Comparison of ENCODE assay signal across 12 mouse cellular contexts in the genomic region with DNA sequence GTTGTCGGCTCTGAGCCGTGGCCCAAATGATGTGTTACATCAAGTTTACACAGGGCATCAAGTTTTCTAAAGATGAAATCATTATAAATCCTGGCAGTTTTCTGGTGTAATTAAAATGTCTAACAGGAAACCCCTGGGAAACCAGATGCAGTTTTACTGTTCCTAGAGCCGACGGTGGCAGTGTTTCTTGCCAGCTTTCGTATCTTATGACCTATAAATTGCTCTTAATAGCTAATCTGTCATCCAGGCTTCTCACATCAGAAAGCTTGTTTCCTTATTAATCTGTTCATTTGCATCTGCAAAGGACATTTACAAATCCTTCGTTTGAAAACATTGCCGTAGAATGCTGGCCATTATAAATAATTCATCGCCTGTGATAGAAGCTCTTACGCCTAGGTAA.
DNase-seq lines count a peak whose midpoint lies in the region; ATAC-seq and TF ChIP-seq lines count a peak whose summit lies in the region.
"Had no signal": no experiment of that assay in that cellular context is flagged by ENCODE, and none has a peak within 500 bp of the region (broad histone marks: within the 10 kb centered on the region; RNA-seq: fewer than 3 reads in every experiment).

No protein-coding gene starts in this region.

- no peak overlapping the region for H3K9ac ChIP-seq in kidney, embryonic 16.5 days (replicated peaks; ENCODE audit: low read length)
- no peak overlapping the region for H3K9ac ChIP-seq in forebrain, postnatal 0 days
- H3K9ac ChIP-seq in intestine, embryonic 16.5 days (ENCODE audit: low read depth, low read length): no peak overlapping the region
- H3K9ac ChIP-seq in neural tube, embryonic 14.5 days (replicated peaks; ENCODE audit: low read depth, low read length): no peak overlapping the region

- peaks cover 62% of the 10 kb centered on the region for H3K4me1 ChIP-seq in kidney, embryonic 16.5 days (ENCODE audit: insufficient read depth, low read length)
- peaks cover 22% of the 10 kb centered on the region for H3K4me1 ChIP-seq in forebrain, postnatal 0 days (ENCODE audit: insufficient read depth)
- peaks cover 42% of the 10 kb centered on the region for H3K4me1 ChIP-seq in intestine, embryonic 16.5 days (ENCODE audit: control insufficient read depth, insufficient read depth, low read length)
- H3K4me1 ChIP-seq in neural tube, embryonic 14.5 days (ENCODE audit: control insufficient read depth, insufficient read depth, low read length): peaks cover 55% of the 10 kb centered on the region

- DNase-seq in kidney, adult 8-10 months: no peak
- no peak for DNase-seq in forebrain, postnatal 0 days
- no peak for DNase-seq in adrenal gland, adult 8-10 months
- DNase-seq: cerebellum, adult 2 months; lung, postnatal 36 days; right cerebral cortex, postnatal 14 days had no signal

- no peak for TF ChIP-seq CTCF in forebrain, postnatal 0 days (IDR thresholded peaks at IDR 0.05; ENCODE audit: low read depth)

- peak overlapping the region; percentile 69 for H3K27ac ChIP-seq in kidney, embryonic 16.5 days (ENCODE audit: low read length)
- H3K27ac ChIP-seq in forebrain, postnatal 0 days (ENCODE audit: low read depth, low read length): no peak overlapping the region
- no peak overlapping the region for H3K27ac ChIP-seq in intestine, embryonic 16.5 days (ENCODE audit: low read length)
- 0 out of 2 replicates have a peak overlapping the region, but pooled peaks have one; percentile 64 for H3K27ac ChIP-seq in neural tube, embryonic 14.5 days (ENCODE audit: low read depth, low read length)
- H3K27ac ChIP-seq: layer of hippocampus, adult 2 months had no signal

- ATAC-seq in kidney, embryonic 16.5 days (ENCODE audit: low FRiP score, low TSS enrichment): no peak
- ATAC-seq in forebrain, postnatal 0 days: peak; percentile 17; the same call in 1 of the 2 replicates
- no peak for ATAC-seq in intestine, embryonic 16.5 days
- ATAC-seq in neural tube, embryonic 14.5 days (ENCODE audit: low read depth): no peak
- no peak for ATAC-seq in megakaryocyte progenitor cell, adult 5-6 weeks (replicated peaks; ENCODE audit: poor library complexity)
- ATAC-seq: inflammation-experienced regulatory T-cells, adult 6 months had no signal

- no peaks in the 10 kb centered on the region for H3K27me3 ChIP-seq in kidney, embryonic 16.5 days (ENCODE audit: insufficient read depth, low read length)
- no peaks in the 10 kb centered on the region for H3K27me3 ChIP-seq in forebrain, postnatal 0 days (ENCODE audit: insufficient read depth, low read length)
- no peaks in the 10 kb centered on the region for H3K27me3 ChIP-seq in intestine, embryonic 16.5 days (replicated peaks; ENCODE audit: control insufficient read depth, insufficient read depth, low read length)
- H3K27me3 ChIP-seq in neural tube, embryonic 14.5 days (ENCODE audit: control insufficient read depth, insufficient read depth, low read length): no peaks in the 10 kb centered on the region

- WGBS in kidney, embryonic 16.5 days: 22% methylated on average over 9 of the region's 9 CpGs
- 20% methylated on average over 9 of the region's 9 CpGs for WGBS in forebrain, postnatal 0 days
- WGBS in intestine, embryonic 16.5 days: 54% methylated on average over 9 of the region's 9 CpGs
- WGBS in neural tube, embryonic 14.5 days: 22% methylated on average over 9 of the region's 9 CpGs

- 0 out of 2 replicates have a peak overlapping the region, but pooled peaks have one; percentile 0 for H3K4me3 ChIP-seq in kidney, embryonic 16.5 days (ENCODE audit: low read length)
- no peak overlapping the region for H3K4me3 ChIP-seq in forebrain, postnatal 0 days (ENCODE audit: low read depth, low read length)
- H3K4me3 ChIP-seq in intestine, embryonic 16.5 days (ENCODE audit: low read length): no peak overlapping the region
- no peak overlapping the region for H3K4me3 ChIP-seq in neural tube, embryonic 14.5 days (ENCODE audit: low read depth, low read length)
- H3K4me3 ChIP-seq: layer of hippocampus, adult 2 months had no signal

- no peaks in the 10 kb centered on the region for H3K36me3 ChIP-seq in kidney, embryonic 16.5 days (ENCODE audit: insufficient read depth, low read length)
- H3K36me3 ChIP-seq in forebrain, postnatal 0 days (ENCODE audit: insufficient read depth): no peaks in the 10 kb centered on the region
- no peaks in the 10 kb centered on the region for H3K36me3 ChIP-seq in intestine, embryonic 16.5 days (ENCODE audit: control insufficient read depth, insufficient read depth, low read length)
- H3K36me3 ChIP-seq in neural tube, embryonic 14.5 days (ENCODE audit: control insufficient read depth, insufficient read depth, low read length): no peaks in the 10 kb centered on the region

- H3K9me3 ChIP-seq in kidney, embryonic 16.5 days (ENCODE audit: low read length): no peaks in the 10 kb centered on the region
- no peaks in the 10 kb centered on the region for H3K9me3 ChIP-seq in forebrain, postnatal 0 days (ENCODE audit: low read length)
- no peaks in the 10 kb centered on the region for H3K9me3 ChIP-seq in intestine, embryonic 16.5 days (ENCODE audit: control insufficient read depth, low read length)
- no peaks in the 10 kb centered on the region for H3K9me3 ChIP-seq in neural tube, embryonic 14.5 days (ENCODE audit: control insufficient read depth, low read length)

- peak overlapping the region; percentile 39 for H3K4me2 ChIP-seq in kidney, embryonic 16.5 days (replicated peaks; ENCODE audit: low read depth, low read length)
- no peak overlapping the region for H3K4me2 ChIP-seq in forebrain, postnatal 0 days (ENCODE audit: low read depth)
- H3K4me2 ChIP-seq in intestine, embryonic 16.5 days (ENCODE audit: low read depth, low read length): peak overlapping the region; percentile 28; the same call in 1 of the 2 replicates
- H3K4me2 ChIP-seq in neural tube, embryonic 14.5 days (ENCODE audit: low read depth, low read length): peak overlapping the region; percentile 19; the same call in 1 of the 2 replicates

Comparison
In these comparisons a context has a peak if more than half of its experiments do, and no peak if none do; other contexts are left out.
1. H3K27ac ChIP-seq: peak in kidney, embryonic 16.5 days (single experiment) and neural tube, embryonic 14.5 days (single experiment); none in forebrain, postnatal 0 days (single experiment) and intestine, embryonic 16.5 days (single experiment).